Mouse (Mus musculus): Measurements from ENCODE around the gene Mesp2.

GRCm38 (mm10) chr7:79860811-79861210, 50.3 kb downstream of the Mesp2 start, which contains the start of gene Anpep:
- TF ChIP-seq CTCF (IDR thresholded peaks at IDR 0.05; ENCODE audit: extremely low read depth, insufficient read length, insufficient replicate concordance, low read depth, low read length) (no peak), POLR2A (IDR thresholded peaks at IDR 0.05; ENCODE audit: low read depth, low read length) (no peak)

Data from small intestine, adult 2 months (tissue).